24 mouse cellular contexts compared by ENCODE assay signal in genomic region chr3:89156951-89157350, GRCm38 (mm10). TPM values are rescaled to one million over a fixed set of nuclear protein-coding genes. Genes with fewer than 3 reads are reported as not detected.
DNase-seq lines count a peak whose midpoint lies in the region; ATAC-seq lines count a peak whose summit lies in the region.
"Had no signal": no experiment of that assay in that cellular context is flagged by ENCODE, and none has a peak within 500 bp of the region (broad histone marks: within the 10 kb centered on the region; RNA-seq: fewer than 3 reads in every experiment).

No protein-coding gene starts in this region.

- H3K27ac ChIP-seq in forebrain, embryonic 11.5 days (ENCODE audit: low read depth, low read length) = no peak overlapping the region
- no peak overlapping the region for H3K27ac ChIP-seq in forebrain, embryonic 13.5 days
- H3K27ac ChIP-seq: embryonic facial prominence, embryonic 13.5 days; embryonic facial prominence, embryonic 15.5 days; forebrain, embryonic 10.5 days had no signal

- H3K27me3 ChIP-seq in forebrain, embryonic 11.5 days (ENCODE audit: control insufficient read depth, insufficient read depth, low read length) = peaks cover 4% of the 10 kb centered on the region; the same call in 1 of the 2 replicates
- H3K27me3 ChIP-seq in forebrain, embryonic 13.5 days = no peaks in the 10 kb centered on the region
- no peaks in the 10 kb centered on the region for H3K27me3 ChIP-seq in splenic B cell, adult 2 months (ENCODE audit: control insufficient read depth, insufficient read depth, low read length, poor library complexity, severe bottlenecking)

- H3K4me1 ChIP-seq in forebrain, embryonic 11.5 days (replicated peaks; ENCODE audit: control insufficient read depth, insufficient read depth, low read length) = peaks cover 8% of the 10 kb centered on the region; the same call in 1 of the 2 replicates
- peaks cover 21% of the 10 kb centered on the region for H3K4me1 ChIP-seq in forebrain, embryonic 13.5 days

- WGBS in forebrain, embryonic 11.5 days = 91% methylated on average over 8 of the region's 8 CpGs
- 92% methylated on average over 8 of the region's 8 CpGs for WGBS in forebrain, embryonic 13.5 days

- no peak for ATAC-seq in forebrain, embryonic 11.5 days (replicated peaks; ENCODE audit: low FRiP score)
- ATAC-seq in forebrain, embryonic 13.5 days = no peak
- peak; percentile 49 for ATAC-seq in granulocyte monocyte progenitor cell, adult 5-6 weeks (replicated peaks; ENCODE audit: poor library complexity, severe bottlenecking)
- ATAC-seq: forebrain, embryonic 14.5 days; forebrain, embryonic 16.5 days had no signal

- peak; percentile 38 for DNase-seq in forebrain, embryonic 11.5 days (ENCODE audit: low spot score)
- DNase-seq in splenic B cell, adult 2 months (ENCODE audit: low read depth, low spot score) = peak; percentile 55
- DNase-seq in urinary bladder, postnatal 36 days (ENCODE audit: low spot score in 2 of 2) = no peak
- DNase-seq in left cerebral cortex, postnatal 14 days (ENCODE audit: low spot score in 2 of 2) = no peak
- DNase-seq: adrenal gland, adult 2 months; adrenal gland, postnatal 10 days; adrenal gland, postnatal 25 days; cerebellum, adult 11 months; cerebellum, adult 18-20 months; cerebellum, adult 8-10 months; cerebellum, adult 9-11 months; cerebellum, postnatal 14 days; cerebellum, postnatal 36 days; embryo, embryonic 11 days had no signal

- H3K4me3 ChIP-seq in forebrain, embryonic 11.5 days (ENCODE audit: low read depth, low read length) = no peak overlapping the region
- H3K4me3 ChIP-seq in forebrain, embryonic 13.5 days = no peak overlapping the region
- H3K4me3 ChIP-seq: embryonic facial prominence, embryonic 13.5 days; embryonic facial prominence, embryonic 15.5 days; erythroblast, embryonic 14.5 days; forebrain, embryonic 10.5 days had no signal

- intact Hi-C loops in left cerebral cortex, postnatal 14 days (cut with DNase I) = loop anchor here (5.0 kb wide), 1 partner anchor 40 kb away; no protein-coding TSS in a partner anchor

- no peaks in the 10 kb centered on the region for H3K9me3 ChIP-seq in forebrain, embryonic 11.5 days (ENCODE audit: control insufficient read depth, low read length)
- no peaks in the 10 kb centered on the region for H3K9me3 ChIP-seq in forebrain, embryonic 13.5 days (replicated peaks)
- H3K9me3 ChIP-seq: embryonic facial prominence, embryonic 13.5 days; embryonic facial prominence, embryonic 15.5 days; forebrain, embryonic 10.5 days had no signal

- no peak overlapping the region for H3K9ac ChIP-seq in forebrain, embryonic 11.5 days (ENCODE audit: low read length)
- H3K9ac ChIP-seq in forebrain, embryonic 13.5 days = no peak overlapping the region
- H3K9ac ChIP-seq: embryonic facial prominence, embryonic 13.5 days; embryonic facial prominence, embryonic 15.5 days had no signal

- no peak overlapping the region for H3K4me2 ChIP-seq in forebrain, embryonic 11.5 days (ENCODE audit: low read depth, low read length, severe bottlenecking)
- no peak overlapping the region for H3K4me2 ChIP-seq in forebrain, embryonic 13.5 days
- H3K4me2 ChIP-seq: embryonic facial prominence, embryonic 13.5 days; embryonic facial prominence, embryonic 15.5 days had no signal

- no peaks in the 10 kb centered on the region for H3K36me3 ChIP-seq in forebrain, embryonic 11.5 days (ENCODE audit: control insufficient read depth, insufficient read depth, low read length)
- H3K36me3 ChIP-seq in forebrain, embryonic 13.5 days (ENCODE audit: poor library complexity, severe bottlenecking) = peaks cover 9% of the 10 kb centered on the region; the same call in 1 of the 2 replicates
- no peaks in the 10 kb centered on the region for H3K36me3 ChIP-seq in splenic B cell, adult 2 months (ENCODE audit: control insufficient read depth, insufficient read depth, low read length, poor library complexity, severe bottlenecking)
- H3K36me3 ChIP-seq: embryonic facial prominence, embryonic 13.5 days; embryonic facial prominence, embryonic 15.5 days; forebrain, embryonic 10.5 days had no signal

RNA-seq across cellular contexts. Expression of gene Hcn3, which starts 3.0 kb away (rescaled TPM):
- 6.3 and 6.7 TPM in 2 replicates for polyA plus RNA-seq in forebrain, embryonic 11.5 days (2014; fragmentation: Nextera tagmentation; extraction: Ambion mirVana)
- 19.0 and 19.6 TPM in 2 replicates for polyA plus RNA-seq in forebrain, embryonic 13.5 days (2015; fragmentation: Nextera tagmentation; extraction: Ambion mirVana)
- total RNA-seq in granulocyte monocyte progenitor cell, adult 5-6 weeks (2014; fragmentation: Nextera tagmentation) = 0.77 TPM in 1 of 2 replicates, not detected in the other
- total RNA-seq in granulocyte monocyte progenitor cell, adult 5-6 weeks (2017) = 0.56 and 0.82 TPM in 2 replicates
- 10 to 100 TPM; 20.4 to 25.1 TPM for total RNA-seq in left cerebral cortex, postnatal 14 days (2021)

RNA-seq across cellular contexts. Expression of gene Clk2, which starts 7.6 kb away (rescaled TPM):
- 34.7 and 40.8 TPM in 2 replicates for polyA plus RNA-seq in forebrain, embryonic 11.5 days (2014; fragmentation: Nextera tagmentation; extraction: Ambion mirVana)
- 25.0 and 26.2 TPM in 2 replicates for polyA plus RNA-seq in forebrain, embryonic 13.5 days (2015; fragmentation: Nextera tagmentation; extraction: Ambion mirVana)
- total RNA-seq in granulocyte monocyte progenitor cell, adult 5-6 weeks (2014; fragmentation: Nextera tagmentation) = 74.6 and 80.2 TPM in 2 replicates
- 51.8 and 67.1 TPM in 2 replicates for total RNA-seq in granulocyte monocyte progenitor cell, adult 5-6 weeks (2017)
- total RNA-seq in left cerebral cortex, postnatal 14 days (2021) = 10 to 100 TPM; 46.7 TPM

RNA-seq across cellular contexts. Expression of gene Scamp3, which starts 20.3 kb away (rescaled TPM):
- 92.5 and 107 TPM in 2 replicates for polyA plus RNA-seq in forebrain, embryonic 11.5 days (2014; fragmentation: Nextera tagmentation; extraction: Ambion mirVana)
- polyA plus RNA-seq in forebrain, embryonic 13.5 days (2015; fragmentation: Nextera tagmentation; extraction: Ambion mirVana) = 102 and 109 TPM in 2 replicates
- total RNA-seq in granulocyte monocyte progenitor cell, adult 5-6 weeks (2014; fragmentation: Nextera tagmentation) = 59.6 and 99.0 TPM in 2 replicates
- total RNA-seq in granulocyte monocyte progenitor cell, adult 5-6 weeks (2017) = 32.9 and 37.2 TPM in 2 replicates
- 10 to 100 TPM; 77.0 to 79.2 TPM for total RNA-seq in left cerebral cortex, postnatal 14 days (2021)

RNA-seq across cellular contexts. Expression of gene Pklr, which starts 21.0 kb away (rescaled TPM):
- polyA plus RNA-seq in forebrain, embryonic 11.5 days (2014; fragmentation: Nextera tagmentation; extraction: Ambion mirVana) = 2.1 and 2.8 TPM in 2 replicates
- 0.09 and 0.26 TPM in 2 replicates for polyA plus RNA-seq in forebrain, embryonic 13.5 days (2015; fragmentation: Nextera tagmentation; extraction: Ambion mirVana)
- 0.32 TPM in 1 of 2 replicates, not detected in the other for total RNA-seq in granulocyte monocyte progenitor cell, adult 5-6 weeks (2014; fragmentation: Nextera tagmentation)
- 0.26 and 0.43 TPM in 2 replicates for total RNA-seq in granulocyte monocyte progenitor cell, adult 5-6 weeks (2017)
- not detected for total RNA-seq in left cerebral cortex, postnatal 14 days (2021)
- total RNA-seq: adrenal gland, postnatal 25 days had no signal
- polyA plus RNA-seq: C2C12; embryonic facial prominence, embryonic 13.5 days; frontal cortex, adult 2 months had no signal

RNA-seq across cellular contexts. Expression of gene Fam189b, which starts 26.0 kb away (rescaled TPM):
- polyA plus RNA-seq in forebrain, embryonic 11.5 days (2014; fragmentation: Nextera tagmentation; extraction: Ambion mirVana) = 26.3 and 27.8 TPM in 2 replicates
- 15.1 and 23.0 TPM in 2 replicates for polyA plus RNA-seq in forebrain, embryonic 13.5 days (2015; fragmentation: Nextera tagmentation; extraction: Ambion mirVana)
- 23.9 and 27.2 TPM in 2 replicates for total RNA-seq in granulocyte monocyte progenitor cell, adult 5-6 weeks (2014; fragmentation: Nextera tagmentation)
- 2.5 and 2.9 TPM in 2 replicates for total RNA-seq in granulocyte monocyte progenitor cell, adult 5-6 weeks (2017)
- total RNA-seq in left cerebral cortex, postnatal 14 days (2021) = 10 to 100 TPM; 73.5 to 77.2 TPM

Comparison
In these comparisons a context has a peak if more than half of its experiments do, and no peak if none do; other contexts are left out.
1. DNase-seq: peak in forebrain, embryonic 11.5 days (single experiment) and splenic B cell, adult 2 months (single experiment); none in urinary bladder, postnatal 36 days (0 of 2) and left cerebral cortex, postnatal 14 days (0 of 2).
2. RNA of gene Hcn3, which starts 3.0 kb away (total RNA-seq): 20.4 to 25.1 TPM in left cerebral cortex, postnatal 14 days; 0.56 to 0.82 TPM in granulocyte monocyte progenitor cell, adult 5-6 weeks; every median in the first group is over 10 times any median in the second.